Mouse (Mus musculus) forebrain, postnatal 0 days (tissue): ENCODE results near the gene Nmnat2. TPM values are rescaled to one million over a fixed set of nuclear protein-coding genes. Genes with fewer than 3 reads are reported as not detected.

Experiments used
- ATAC-seq: fragments of 200-750 bp; cut with Nextera tagmentation; 2 replicates; pipeline ENCODE4 v1.8.0; 2017; ENCODE audit warnings: mild to moderate bottlenecking, moderate library complexity
- DNase-seq: peaks from one replicate; pipeline ENCODE4 v3.0.0-alpha.2; 2015
- H3K27ac ChIP-seq: fragments of 300-500 bp; sonication (generic); 2 replicates; pipeline ENCODE4 v1.5.1; 2014; ENCODE audit warnings: low read depth, mild to moderate bottlenecking, antibody characterized with exemption, low read length, moderate library complexity, mixed read lengths
- H3K27me3 ChIP-seq: fragments of 300-500 bp; sonication (generic); 2 replicates; pipeline ENCODE4 v1.6.1; 2014; ENCODE audit warnings: mild to moderate bottlenecking, low read length, mixed read lengths; ENCODE audit not compliant: insufficient read depth
- H3K36me3 ChIP-seq: fragments of 300-500 bp; sonication (generic); 2 replicates; pipeline ENCODE4 v1.6.1; 2014; ENCODE audit warnings: mild to moderate bottlenecking, moderate library complexity; ENCODE audit not compliant: insufficient read depth
- H3K4me1 ChIP-seq: fragments of 300-500 bp; sonication (generic); 2 replicates; pipeline ENCODE4 v1.6.1; 2014; ENCODE audit warnings: antibody characterized with exemption; ENCODE audit not compliant: insufficient read depth
- H3K4me2 ChIP-seq: fragments of 300-500 bp; sonication (generic); 2 replicates; pipeline ENCODE4 v1.6.1; 2014; ENCODE audit warnings: low read depth, mild to moderate bottlenecking, moderate library complexity
- H3K4me3 ChIP-seq: fragments of 300-500 bp; sonication (generic); 2 replicates; pipeline ENCODE4 v1.5.1; 2014; ENCODE audit warnings: low read depth, low read length, mixed read lengths
- H3K9ac ChIP-seq: fragments of 300-500 bp; sonication (generic); 2 replicates; pipeline ENCODE4 v1.6.1; 2014; ENCODE audit warnings: mild to moderate bottlenecking
- H3K9me3 ChIP-seq: fragments of 300-500 bp; sonication (generic); 2 replicates; pipeline ENCODE4 v1.6.1; 2016; ENCODE audit warnings: low read length
- CTCF ChIP-seq: sonication (generic); IDR thresholded peaks from 2 replicates; pipeline ENCODE4 v1.5.1; 2016; ENCODE audit warnings: antibody characterized with exemption, control low read depth, low read depth
- WGBS: fragments of 180-500 bp; shearing (Covaris S2); extraction: QIAGEN DNeasy Blood & Tissue Kit; methylation state at CpG from one replicate; pipeline ENCODE4 v1.1.7; 2014; 5-methylcytosine and 5-hydroxymethylcytosine counted together
- polyA plus RNA-seq: library from polyadenylated mRNA; unstranded; fragments of >200 nt; fragmentation: Nextera tagmentation; extraction: Ambion mirVana; gene quantifications from 2 replicates; pipeline ENCODE4 v1.2.1, GENCODE M21; 2015
- total RNA-seq: library from RNA; depleted of rRNA; stranded (reverse); fragments of >200 nt; gene quantifications from 2 replicates; pipeline ENCODE4 v1.2.3, GENCODE M21; 2014

The Nmnat2 gene
- total and polyA plus RNA-seq, 2 experiments from 2014 or later, result 81.8 to 142 TPM

DNA sequence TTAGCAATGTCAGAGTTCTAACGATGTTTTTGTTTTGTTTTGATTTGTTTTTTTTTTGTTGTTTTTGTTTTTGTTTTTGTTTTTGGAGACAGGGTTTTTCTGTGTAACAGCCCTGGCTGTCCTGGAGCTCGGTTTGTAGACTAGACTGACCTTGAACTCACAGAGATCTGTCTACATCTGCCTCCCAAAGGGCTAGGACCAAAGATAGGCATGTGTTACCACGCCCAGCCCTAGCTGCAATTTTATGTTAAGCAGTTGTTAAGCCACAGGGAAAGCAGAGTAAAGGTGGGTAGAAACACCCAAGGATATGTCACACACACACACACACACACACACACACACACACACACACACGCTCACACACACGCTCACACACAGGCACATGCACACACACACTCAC, 154.6 kb downstream of the Nmnat2 start:
- TF ChIP-seq CTCF, result no peak
- no peak for DNase-seq
- Histone ChIP-seq H3K4me3 (no peak overlapping the region), H3K9ac (no peak overlapping the region), H3K27ac (no peak overlapping the region), H3K4me1 (no peaks in the 10 kb centered on the region), H3K27me3 (no peaks in the 10 kb centered on the region), H3K36me3 (peaks cover 15% of the 10 kb centered on the region; the same call in 1 of the 2 replicates), H3K4me2 (no peak overlapping the region), H3K9me3 (no peaks in the 10 kb centered on the region)
- no peak for ATAC-seq
- 84% methylated on average over 5 of the region's 5 CpGs for WGBS

DNA sequence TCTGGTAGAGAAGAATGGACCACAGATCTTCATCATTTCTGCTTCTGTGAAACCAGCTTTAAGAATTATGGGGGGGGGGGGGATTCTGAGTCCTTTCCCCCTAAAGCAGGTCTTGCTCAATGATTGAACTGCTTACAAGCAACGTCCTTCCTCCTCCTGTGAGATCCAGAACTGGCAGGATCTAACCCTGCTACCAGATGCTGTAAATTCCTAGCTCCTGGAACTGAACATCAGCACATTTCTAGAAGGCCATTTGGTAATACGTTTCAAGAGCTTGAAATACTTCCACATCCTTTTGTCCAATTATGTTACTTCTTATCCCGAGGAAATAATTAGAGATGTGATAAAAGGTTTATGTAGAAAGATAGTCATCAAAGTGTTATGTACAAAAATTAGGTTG, 155.0 kb downstream of the Nmnat2 start:
- WGBS, result 69% methylated on average over 3 of the region's 3 CpGs
- ATAC-seq, result no peak

DNA sequence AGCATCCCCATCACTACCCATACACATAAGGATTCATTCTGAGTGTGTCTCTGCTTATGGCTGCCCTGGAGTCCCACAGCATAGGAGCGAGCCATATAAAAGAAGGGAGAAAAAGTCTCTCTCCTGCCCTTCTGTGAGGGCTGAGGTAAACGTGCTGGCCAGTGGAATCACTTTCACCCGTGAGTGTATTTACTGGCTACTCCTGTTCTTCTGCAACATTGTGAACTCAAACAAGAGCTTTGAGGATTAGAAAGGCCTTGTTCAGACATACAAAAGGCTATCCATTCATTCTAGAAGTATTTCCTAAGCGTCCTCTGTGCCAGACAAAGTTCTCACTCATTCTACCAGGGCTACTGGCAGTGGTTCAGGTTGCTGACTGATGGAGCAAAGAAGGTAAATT, 156.8 kb downstream of the Nmnat2 start:
- DNase-seq, result no peak
- WGBS, result 31% methylated on average over 4 of the region's 4 CpGs
- no peak for TF ChIP-seq CTCF

More for the DNA sequence above, 155.0 kb downstream of the Nmnat2 start:
- Histone ChIP-seq H3K36me3 (peaks cover 17% of the 10 kb centered on the region), H3K4me1 (no peaks in the 10 kb centered on the region), H3K27me3 (no peaks in the 10 kb centered on the region), H3K4me2 (no peak overlapping the region), H3K9ac (no peak overlapping the region), H3K4me3 (no peak overlapping the region), H3K27ac (no peak overlapping the region), H3K9me3 (no peaks in the 10 kb centered on the region)
- no peak for DNase-seq
- no peak for TF ChIP-seq CTCF

GRCm38 (mm10) chr1:153115315-153115714, 160.5 kb downstream of the Nmnat2 start:
- DNase-seq (no peak), ATAC-seq (no peak)
- no peaks in the 10 kb centered on the region for H3K27me3 ChIP-seq
- H3K4me1 ChIP-seq, result no peaks in the 10 kb centered on the region
- no peak for TF ChIP-seq CTCF
- WGBS, result 89% methylated on average over 8 of the region's 8 CpGs
- no peak overlapping the region for H3K27ac ChIP-seq
- H3K4me2 ChIP-seq, result no peak overlapping the region
- peaks cover 34% of the 10 kb centered on the region for H3K36me3 ChIP-seq
- no peak overlapping the region for H3K9ac ChIP-seq
- no peaks in the 10 kb centered on the region for H3K9me3 ChIP-seq
- no peak overlapping the region for H3K4me3 ChIP-seq

More for the DNA sequence above, 156.8 kb downstream of the Nmnat2 start:
- no peak overlapping the region for H3K9ac ChIP-seq
- no peaks in the 10 kb centered on the region for H3K27me3 ChIP-seq
- no peak overlapping the region for H3K4me2 ChIP-seq
- no peak overlapping the region for H3K27ac ChIP-seq
- no peak for ATAC-seq
- H3K4me3 ChIP-seq, result no peak overlapping the region
- no peaks in the 10 kb centered on the region for H3K4me1 ChIP-seq
- peaks cover 27% of the 10 kb centered on the region for H3K36me3 ChIP-seq
- no peaks in the 10 kb centered on the region for H3K9me3 ChIP-seq

DNA sequence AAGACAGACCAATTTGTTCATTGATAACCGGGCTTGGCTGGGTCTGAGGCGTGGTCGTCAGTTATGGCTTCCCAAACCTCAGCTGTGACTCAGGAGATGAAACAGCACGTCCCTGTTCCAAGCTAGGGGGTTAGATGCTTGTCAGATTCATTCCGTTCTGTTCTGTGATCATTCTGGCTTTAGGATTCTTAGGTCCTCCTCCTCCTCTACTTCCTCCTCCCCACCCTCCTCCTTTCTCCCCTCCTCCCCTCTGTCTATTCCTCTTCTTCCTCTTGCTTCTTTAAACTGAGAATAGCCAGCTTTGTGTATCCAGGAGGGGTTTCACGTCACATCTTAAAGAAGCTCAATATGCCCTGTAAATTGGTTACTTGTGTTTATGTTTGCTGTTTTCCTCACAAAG, 165.8 kb downstream of the Nmnat2 start:
- 73% methylated on average over 6 of the region's 6 CpGs for WGBS
- Histone ChIP-seq H3K36me3 (peaks cover 12% of the 10 kb centered on the region; the same call in 1 of the 2 replicates), H3K27ac (no peak overlapping the region), H3K4me2 (no peak overlapping the region), H3K9ac (no peak overlapping the region), H3K9me3 (no peaks in the 10 kb centered on the region), H3K27me3 (no peaks in the 10 kb centered on the region), H3K4me1 (no peaks in the 10 kb centered on the region), H3K4me3 (no peak overlapping the region)
- no peak for ATAC-seq
- TF ChIP-seq CTCF, result no peak
- no peak for DNase-seq

GRCm38 (mm10) chr1:153121320-153121719, 166.5 kb downstream of the Nmnat2 start:
- Histone ChIP-seq H3K9me3 (no peaks in the 10 kb centered on the region), H3K4me3 (no peak overlapping the region), H3K36me3 (peaks cover 6% of the 10 kb centered on the region; the same call in 1 of the 2 replicates), H3K4me2 (no peak overlapping the region), H3K9ac (no peak overlapping the region), H3K4me1 (no peaks in the 10 kb centered on the region), H3K27ac (no peak overlapping the region), H3K27me3 (no peaks in the 10 kb centered on the region)
- 92% methylated on average over 5 of the region's 5 CpGs for WGBS
- TF ChIP-seq CTCF, result no peak
- ATAC-seq (no peak), DNase-seq (no peak)

GRCm38 (mm10) chr1:153122764-153123163, 168.0 kb downstream of the Nmnat2 start:
- ATAC-seq, result no peak
- WGBS, result 85% methylated on average over 4 of the region's 4 CpGs

More at GRCm38 (mm10) chr1:153122764-153123163, 168.0 kb downstream of the Nmnat2 start:
- Histone ChIP-seq H3K9me3 (no peaks in the 10 kb centered on the region), H3K4me2 (no peak overlapping the region), H3K36me3 (no peaks in the 10 kb centered on the region), H3K9ac (no peak overlapping the region), H3K27ac (no peak overlapping the region), H3K27me3 (no peaks in the 10 kb centered on the region), H3K4me3 (no peak overlapping the region), H3K4me1 (no peaks in the 10 kb centered on the region)
- no peak for TF ChIP-seq CTCF
- no peak for DNase-seq
